Mouse (Mus musculus) intestine, postnatal 0 days (tissue): Measurements from ENCODE around the gene Mepce. TPM values are rescaled to one million over a fixed set of nuclear protein-coding genes. Genes with fewer than 3 reads are reported as not detected.

Experiments used
- ATAC-seq: fragments of 200-750 bp; cut with Nextera tagmentation; 2 replicates; pipeline ENCODE4 v1.8.0; 2017; ENCODE audit warnings: mild to moderate bottlenecking, moderate TSS enrichment, moderate library complexity
- H3K27ac ChIP-seq: fragments of 300-500 bp; sonication (generic); 2 replicates; pipeline ENCODE4 v1.5.1; 2014; ENCODE audit warnings: mild to moderate bottlenecking, low read depth, low read length, moderate library complexity
- H3K27me3 ChIP-seq: fragments of 300-500 bp; sonication (generic); replicated peaks from 2 replicates; pipeline ENCODE4 v1.6.1; 2014; ENCODE audit warnings: low read length, mixed read lengths; ENCODE audit not compliant: control insufficient read depth, insufficient read depth
- H3K36me3 ChIP-seq: fragments of 300-500 bp; sonication (generic); 2 replicates; pipeline ENCODE4 v1.6.1; 2014; ENCODE audit warnings: mild to moderate bottlenecking, moderate library complexity; ENCODE audit not compliant: control insufficient read depth, insufficient read depth
- H3K4me1 ChIP-seq: fragments of 300-500 bp; sonication (generic); replicated peaks from 2 replicates; pipeline ENCODE4 v1.6.1; 2014; ENCODE audit warnings: antibody characterized with exemption, low read length, mixed read lengths; ENCODE audit not compliant: control insufficient read depth, insufficient read depth
- H3K4me2 ChIP-seq: fragments of 300-500 bp; sonication (generic); replicated peaks from 2 replicates; pipeline ENCODE4 v1.6.1; 2014; ENCODE audit warnings: low read depth, mild to moderate bottlenecking, moderate library complexity
- H3K4me3 ChIP-seq: fragments of 300-500 bp; sonication (generic); 2 replicates; pipeline ENCODE4 v1.5.1; 2014; ENCODE audit warnings: low read depth, low read length
- H3K9ac ChIP-seq: fragments of 300-500 bp; sonication (generic); 2 replicates; pipeline ENCODE4 v1.6.1; 2014; ENCODE audit warnings: mild to moderate bottlenecking, low read depth, low read length
- H3K9me3 ChIP-seq: fragments of 300-500 bp; sonication (generic); 2 replicates; pipeline ENCODE4 v1.6.1; 2016; ENCODE audit warnings: mixed run types; ENCODE audit not compliant: control insufficient read depth
- CTCF ChIP-seq: sonication (generic); IDR thresholded peaks from 2 replicates; pipeline ENCODE4 v1.5.1; 2016; ENCODE audit warnings: low read depth, mild to moderate bottlenecking, control low read depth, antibody characterized with exemption, moderate library complexity
- WGBS: fragments of 180-500 bp; shearing (Covaris S2); extraction: QIAGEN DNeasy Blood & Tissue Kit; methylation state at CpG from one replicate; pipeline ENCODE4 v1.1.7; 2014; 5-methylcytosine and 5-hydroxymethylcytosine counted together
- polyA plus RNA-seq: library from polyadenylated mRNA; unstranded; fragments of >200 nt; fragmentation: Nextera tagmentation; extraction: Ambion mirVana; gene quantifications from 2 replicates; pipeline ENCODE4 v1.2.1, GENCODE M21; 2015

Mepce gene
- polyA plus RNA-seq, 1 experiment from 2014 or later, result 10.8 TPM

DNA sequence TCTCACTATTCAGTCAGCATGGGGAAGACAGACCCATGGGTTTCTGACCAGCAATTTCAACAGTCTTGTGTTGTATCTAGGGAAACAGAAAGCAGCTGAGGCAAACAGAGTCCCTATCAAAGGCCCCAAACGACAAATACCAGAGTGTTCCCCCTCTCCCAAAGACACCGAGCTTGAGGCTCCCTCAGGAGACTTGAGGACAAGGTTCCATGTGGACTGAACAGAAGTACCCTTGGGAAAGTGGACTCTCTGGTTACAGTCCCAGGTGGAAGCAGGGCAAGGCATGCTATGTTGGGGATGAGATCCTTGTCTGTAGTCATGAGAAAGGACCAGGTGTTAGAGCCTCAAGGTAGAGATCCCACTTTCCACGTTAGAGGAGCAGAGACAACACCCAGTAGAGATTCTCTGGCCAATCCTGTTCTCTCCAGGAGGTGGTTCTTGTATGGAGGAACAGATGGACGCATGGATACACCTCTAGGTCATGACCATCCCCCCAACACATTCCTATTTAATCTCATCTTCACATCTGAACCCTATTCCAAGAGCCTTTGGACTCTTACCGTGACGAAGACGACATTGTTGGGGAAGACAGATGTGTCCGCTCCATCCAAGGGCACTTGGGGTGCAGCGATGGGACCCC is 3.4 kb downstream of the Mepce start:
- 37% methylated on average over 9 of the region's 9 CpGs for WGBS

DNA sequence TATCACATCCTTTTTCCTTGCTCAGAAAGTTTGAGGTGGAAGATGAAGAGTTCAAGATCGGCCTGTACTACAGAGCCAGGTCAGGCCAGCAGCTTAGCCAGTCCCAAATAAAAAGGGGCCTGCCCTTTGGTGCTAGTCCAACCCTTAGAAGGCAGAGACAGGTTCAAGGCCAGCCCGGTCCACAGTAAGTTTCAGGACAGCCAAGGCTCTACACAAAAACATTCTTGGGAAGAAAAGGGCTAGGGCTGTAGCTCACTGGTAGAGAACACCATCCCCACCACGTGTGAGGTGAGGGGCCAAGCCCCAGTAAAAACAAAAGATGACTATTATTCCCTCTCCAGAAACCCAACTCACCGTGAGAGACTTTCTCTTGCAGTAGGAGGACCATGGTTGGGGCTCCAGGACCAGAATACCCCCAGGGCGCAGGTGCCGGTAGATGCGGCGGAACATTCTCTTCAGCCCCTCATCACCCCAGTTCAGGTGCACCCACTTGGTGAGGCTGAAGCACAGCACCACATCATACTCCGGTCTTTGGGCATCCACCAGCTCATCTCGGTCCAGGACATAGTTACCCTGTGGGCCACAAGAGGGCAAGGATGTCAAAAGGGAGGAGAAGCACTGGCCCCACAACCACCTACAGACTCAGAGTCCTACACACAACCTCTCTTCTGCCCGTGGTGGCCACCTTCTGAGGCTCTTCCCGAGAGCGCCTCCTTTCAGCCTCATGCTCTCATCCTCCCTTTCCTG is 4.5 kb downstream of the Mepce start:
- no peak overlapping the region for H3K27ac ChIP-seq
- no peaks in the 10 kb centered on the region for H3K9me3 ChIP-seq
- H3K4me2 ChIP-seq, result peak overlapping the region; percentile 93
- H3K27me3 ChIP-seq, result no peaks in the 10 kb centered on the region
- no peak for ATAC-seq
- H3K36me3 ChIP-seq, result peaks cover 37% of the 10 kb centered on the region
- WGBS, result 80% methylated on average over 13 of the region's 13 CpGs
- H3K4me1 ChIP-seq, result peaks cover 18% of the 10 kb centered on the region
- TF ChIP-seq CTCF, result peak; percentile 11; the same call in 1 of the 2 replicates
- H3K4me3 ChIP-seq, result no peak overlapping the region
- peak overlapping the region; percentile 66; the same call in 1 of the 2 replicates for H3K9ac ChIP-seq

More for the DNA sequence above, 3.4 kb downstream of the Mepce start:
- Histone ChIP-seq H3K9ac (peak overlapping the region; percentile 66), H3K36me3 (peaks cover 37% of the 10 kb centered on the region), H3K9me3 (no peaks in the 10 kb centered on the region), H3K4me2 (peak overlapping the region; percentile 93), H3K27ac (peak overlapping the region; percentile 73; the same call in 1 of the 2 replicates), H3K4me3 (peak overlapping the region; percentile 72), H3K4me1 (peaks cover 18% of the 10 kb centered on the region), H3K27me3 (no peaks in the 10 kb centered on the region)
- no peak for ATAC-seq
- TF ChIP-seq CTCF, result no peak

DNA sequence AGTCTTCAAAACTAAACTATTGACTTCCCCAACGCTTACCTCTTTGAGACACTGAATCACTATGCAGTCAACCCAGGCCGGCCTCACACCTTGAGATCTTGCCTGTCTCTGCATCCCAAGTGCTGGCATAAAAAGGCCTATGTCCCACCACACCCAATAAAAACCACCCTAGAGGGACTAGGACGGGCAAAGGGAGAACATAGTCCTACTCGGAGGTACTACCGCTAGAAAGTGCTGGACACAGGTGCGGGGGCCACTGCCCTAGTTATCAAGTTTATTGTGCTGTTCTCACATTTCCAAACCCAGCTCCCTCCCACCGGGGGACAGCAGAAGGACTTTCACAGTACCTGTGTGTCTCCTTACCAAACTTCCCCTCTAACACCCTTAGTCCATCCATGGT is 5.8 kb downstream of the Mepce start:
- 82% methylated on average over 7 of the region's 7 CpGs for WGBS
- Histone ChIP-seq H3K27me3 (no peaks in the 10 kb centered on the region), H3K9me3 (no peaks in the 10 kb centered on the region), H3K4me3 (no peak overlapping the region), H3K4me1 (peaks cover 18% of the 10 kb centered on the region), H3K9ac (no peak overlapping the region), H3K27ac (no peak overlapping the region), H3K4me2 (no peak overlapping the region), H3K36me3 (peaks cover 37% of the 10 kb centered on the region)
- TF ChIP-seq CTCF, result no peak
- no peak for ATAC-seq

DNA sequence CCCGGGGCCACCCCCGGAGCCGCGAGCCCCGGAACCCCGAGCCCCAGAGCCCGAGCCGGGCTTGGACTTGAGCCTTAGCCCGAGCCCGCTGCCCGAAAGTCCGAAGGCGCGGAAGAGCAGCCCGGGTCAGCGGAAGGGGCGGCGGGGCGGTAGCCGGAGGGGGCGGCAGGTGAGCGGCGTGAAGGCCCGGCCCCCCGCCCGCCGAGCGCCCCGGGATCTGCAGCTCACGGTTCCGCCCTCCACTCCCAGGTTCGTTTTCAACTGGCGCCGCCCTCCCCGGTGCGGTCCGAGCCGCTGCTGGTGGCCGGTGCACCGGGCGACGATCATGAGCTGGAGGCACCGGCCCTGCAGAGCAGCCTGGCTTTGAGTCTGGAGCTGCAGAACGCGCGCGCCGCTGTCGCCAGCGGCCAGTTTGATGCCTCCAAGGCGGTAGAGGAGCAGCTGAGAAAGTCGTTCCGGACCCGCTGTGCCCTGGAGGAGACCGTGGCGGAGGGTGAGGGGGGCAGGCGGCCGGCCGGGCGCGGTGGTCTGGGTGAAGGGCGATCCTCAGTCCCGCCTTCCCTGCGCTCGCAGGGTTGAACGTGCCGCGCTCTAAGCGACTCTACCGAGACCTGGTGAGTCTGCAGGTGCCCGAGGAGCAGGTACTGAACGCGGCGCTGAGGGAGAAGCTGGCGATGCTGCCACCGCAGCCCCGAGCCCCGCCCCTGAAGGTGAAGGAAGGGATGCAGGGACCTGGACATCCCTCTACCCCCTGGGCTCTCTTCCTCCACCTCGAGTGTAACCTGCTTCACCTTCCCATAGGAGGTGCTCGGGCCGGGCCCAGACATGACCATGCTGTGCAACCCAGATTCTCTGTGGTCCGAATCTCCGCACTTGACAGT is 8.2 kb downstream of the Mepce start:
- Histone ChIP-seq H3K9me3 (no peaks in the 10 kb centered on the region), H3K27me3 (no peaks in the 10 kb centered on the region), H3K4me2 (peak overlapping the region; percentile 75), H3K27ac (peak overlapping the region; percentile 82), H3K9ac (peak overlapping the region; percentile 91), H3K36me3 (peaks cover 36% of the 10 kb centered on the region), H3K4me1 (peaks cover 11% of the 10 kb centered on the region), H3K4me3 (peak overlapping the region; percentile 100)
- peak; percentile 11; the same call in 1 of the 2 replicates for ATAC-seq
- under 1% methylated on average over 75 of the region's 83 CpGs for WGBS
- TF ChIP-seq CTCF, result no peak

DNA sequence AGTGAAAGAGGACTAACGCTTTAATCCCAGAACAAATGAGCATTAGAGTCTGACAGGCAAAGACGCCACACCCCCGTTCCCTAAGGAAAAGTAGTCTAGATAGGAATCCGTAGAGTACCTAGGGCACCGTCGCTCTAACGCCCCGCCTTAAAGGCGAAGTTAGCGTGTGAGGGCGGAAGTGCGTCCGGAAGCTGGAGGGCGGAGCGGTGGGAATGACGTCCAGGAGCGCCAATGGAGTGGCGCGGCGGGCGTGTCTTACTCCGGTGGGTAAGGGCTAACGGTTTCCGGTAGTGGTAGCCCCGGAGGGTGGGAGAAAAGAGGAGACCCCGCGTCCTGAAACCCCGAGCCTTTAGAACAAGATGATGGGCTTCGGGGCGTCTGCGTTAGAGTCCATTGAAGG is 8.8 kb downstream of the Mepce start, which contains the start of gene Ppp1r35:
TSS of gene Ppp1r35 (plus strand) at position 215 of the 400 bp plus-strand sequence.
- Histone ChIP-seq H3K4me1 (peaks cover 5% of the 10 kb centered on the region), H3K36me3 (peaks cover 30% of the 10 kb centered on the region), H3K4me2 (peak within 1 kb of the TSS; percentile 75), H3K4me3 (peak within 1 kb of the TSS; percentile 100), H3K27ac (peak within 1 kb of the TSS; percentile 82), H3K9me3 (no peaks in the 10 kb centered on the region), H3K9ac (peak within 1 kb of the TSS; percentile 91), H3K27me3 (no peaks in the 10 kb centered on the region)
- TF ChIP-seq CTCF, result no peak
- 0% methylated on average over 31 of the region's 31 CpGs for WGBS
- peak; percentile 92 for ATAC-seq
